Mouse (Mus musculus) liver, embryonic 11.5 days (tissue): Measurements from ENCODE around the gene Msi1. TPM values are rescaled to one million over a fixed set of nuclear protein-coding genes. Genes with fewer than 3 reads are reported as not detected.

ENCODE experiments used
- ATAC-seq: fragments of 200-750 bp; cut with Nextera tagmentation; replicated peaks from 2 replicates; pipeline ENCODE4 v1.8.0; 2017; ENCODE audit warnings: moderate number of reproducible peaks, mild to moderate bottlenecking, moderate TSS enrichment, moderate library complexity; ENCODE audit not compliant: low FRiP score
- DNase-seq: peaks from one replicate; pipeline ENCODE4 v3.0.0-alpha.2; 2017; ENCODE audit warnings: low spot score
- H3K27ac ChIP-seq: fragments of 300-500 bp; sonication (generic); 2 replicates; pipeline ENCODE4 v1.5.1; 2014; ENCODE audit warnings: mild to moderate bottlenecking, low read depth, low read length, control low read depth
- H3K27me3 ChIP-seq: fragments of 300-500 bp; sonication (generic); replicated peaks from 2 replicates; pipeline ENCODE4 v1.6.1; 2014; ENCODE audit warnings: low read length, mixed read lengths; ENCODE audit not compliant: control insufficient read depth, insufficient read depth
- H3K36me3 ChIP-seq: fragments of 300-500 bp; sonication (generic); 2 replicates; pipeline ENCODE4 v1.6.1; 2014; ENCODE audit warnings: mild to moderate bottlenecking, low read length, moderate library complexity, mixed read lengths; ENCODE audit not compliant: control insufficient read depth, insufficient read depth
- H3K4me1 ChIP-seq: fragments of 300-500 bp; sonication (generic); replicated peaks from 2 replicates; pipeline ENCODE4 v1.6.1; 2014; ENCODE audit warnings: low read length, mixed read lengths; ENCODE audit not compliant: control insufficient read depth, insufficient read depth
- H3K4me2 ChIP-seq: fragments of 300-500 bp; sonication (generic); 2 replicates; pipeline ENCODE4 v1.6.1; 2014; ENCODE audit warnings: mild to moderate bottlenecking, control low read depth, moderate library complexity
- H3K4me3 ChIP-seq: fragments of 300-500 bp; sonication (generic); 2 replicates; pipeline ENCODE4 v1.5.1; 2014; ENCODE audit warnings: low read depth, low read length, control low read depth
- H3K9ac ChIP-seq: fragments of 300-500 bp; sonication (generic); 2 replicates; pipeline ENCODE4 v1.6.1; 2014; ENCODE audit warnings: low read depth, low read length, control low read depth
- H3K9me3 ChIP-seq: fragments of 300-500 bp; sonication (generic); 2 replicates; pipeline ENCODE4 v1.6.1; 2016; ENCODE audit warnings: low read length, inconsistent platforms, mixed read lengths; ENCODE audit not compliant: control insufficient read depth
- WGBS: fragments of 180-500 bp; shearing (Covaris S2); extraction: QIAGEN DNeasy Blood & Tissue Kit; methylation state at CpG from one replicate; pipeline ENCODE4 v1.1.7; 2014; 5-methylcytosine and 5-hydroxymethylcytosine counted together
- polyA plus RNA-seq: library from polyadenylated mRNA; unstranded; fragments of >200 nt; fragmentation: Nextera tagmentation; extraction: Ambion mirVana; gene quantifications from 2 replicates; pipeline ENCODE4 v1.2.1, GENCODE M21; 2014

Msi1 gene
- polyA plus RNA-seq, 1 experiment from 2014 or later = 9.7 TPM

- WGBS = 56% methylated on average over 38 of the region's 38 CpGs
- Histone ChIP-seq H3K4me3 (no peak overlapping the region), H3K36me3 (no peaks in the 10 kb centered on the region), H3K4me1 (peaks cover 6% of the 10 kb centered on the region; the same call in 1 of the 2 replicates), H3K9ac (no peak overlapping the region), H3K4me2 (no peak overlapping the region), H3K27ac (no peak overlapping the region), H3K27me3 (0 out of 2 replicates have a peak, but pooled peaks cover 3% of the 10 kb centered on the region), H3K9me3 (no peaks in the 10 kb centered on the region)
- no peak for ATAC-seq
- no peak for DNase-seq
Measured at GRCm38 (mm10) chr5:115482390-115483265, 53.2 kb downstream of the Msi1 start.

- ATAC-seq (no peak), DNase-seq (no peak)
- Histone ChIP-seq H3K9me3 (no peaks in the 10 kb centered on the region), H3K4me3 (no peak overlapping the region), H3K9ac (no peak overlapping the region), H3K36me3 (no peaks in the 10 kb centered on the region), H3K27ac (no peak overlapping the region), H3K4me1 (peaks cover 6% of the 10 kb centered on the region), H3K27me3 (0 out of 2 replicates have a peak, but pooled peaks cover 3% of the 10 kb centered on the region), H3K4me2 (no peak overlapping the region; the same call in 1 of the 2 replicates)
- WGBS = 42% methylated on average over 6 of the region's 6 CpGs
Measured at GRCm38 (mm10) chr5:115483385-115483784, 54.0 kb downstream of the Msi1 start.

- H3K4me3 ChIP-seq = peak within 1 kb of the TSS; percentile 46
- 8% methylated on average over 30 of the region's 30 CpGs for WGBS
- H3K9ac ChIP-seq = peak within 1 kb of the TSS; percentile 62
- no peaks in the 10 kb centered on the region for H3K36me3 ChIP-seq
- peaks cover 10% of the 10 kb centered on the region for H3K4me1 ChIP-seq
- peak; percentile 76 for DNase-seq
- H3K4me2 ChIP-seq = peak within 1 kb of the TSS; percentile 70
- ATAC-seq = peak; percentile 86
- H3K27me3 ChIP-seq = 0 out of 2 replicates have a peak, but pooled peaks cover 3% of the 10 kb centered on the region
- H3K27ac ChIP-seq = no peak within 1 kb of the TSS
- no peaks in the 10 kb centered on the region for H3K9me3 ChIP-seq
Measured at GRCm38 (mm10) chr5:115483947-115484920, 54.8 kb downstream of the Msi1 start, which contains the start of gene Sirt4. Gene Sirt4 (minus strand): TSS chr5:115484725.

- peak overlapping the region; percentile 62 for H3K9ac ChIP-seq
- ATAC-seq = no peak
Measured at GRCm38 (mm10) chr5:115484996-115485395, 55.6 kb downstream of the Msi1 start.

GRCm38 (mm10) chr5:115485489-115486205 lies 56.2 kb downstream of the Msi1 start:
- ATAC-seq (no peak), DNase-seq (no peak)
- H3K36me3 ChIP-seq = no peaks in the 10 kb centered on the region
- H3K4me1 ChIP-seq = peaks cover 7% of the 10 kb centered on the region; the same call in 1 of the 2 replicates
- no peaks in the 10 kb centered on the region for H3K27me3 ChIP-seq
- H3K27ac ChIP-seq = no peak overlapping the region
- 88% methylated on average over 18 of the region's 18 CpGs for WGBS
- H3K9ac ChIP-seq = no peak overlapping the region
- no peaks in the 10 kb centered on the region for H3K9me3 ChIP-seq
- H3K4me3 ChIP-seq = no peak overlapping the region
- H3K4me2 ChIP-seq = no peak overlapping the region

More at GRCm38 (mm10) chr5:115484996-115485395, 55.6 kb downstream of the Msi1 start:
- H3K9me3 ChIP-seq = no peaks in the 10 kb centered on the region
- peaks cover 10% of the 10 kb centered on the region for H3K4me1 ChIP-seq
- peak overlapping the region; percentile 46 for H3K4me3 ChIP-seq
- H3K36me3 ChIP-seq = no peaks in the 10 kb centered on the region
- no peak overlapping the region for H3K27ac ChIP-seq
- 61% methylated on average over 5 of the region's 5 CpGs for WGBS
- H3K27me3 ChIP-seq = 0 out of 2 replicates have a peak, but pooled peaks cover 3% of the 10 kb centered on the region
- peak overlapping the region; percentile 70 for H3K4me2 ChIP-seq
- no peak for DNase-seq

- DNase-seq (no peak), ATAC-seq (no peak)
- no peaks in the 10 kb centered on the region for H3K9me3 ChIP-seq
- 46% methylated on average over 4 of the region's 4 CpGs for WGBS
- H3K27ac ChIP-seq = no peak overlapping the region
- no peak overlapping the region for H3K4me3 ChIP-seq
- H3K9ac ChIP-seq = no peak overlapping the region
- no peak overlapping the region for H3K4me2 ChIP-seq
- no peaks in the 10 kb centered on the region for H3K27me3 ChIP-seq
- no peaks in the 10 kb centered on the region for H3K36me3 ChIP-seq
- H3K4me1 ChIP-seq = peaks cover 17% of the 10 kb centered on the region
Measured at GRCm38 (mm10) chr5:115486726-115487125, 57.3 kb downstream of the Msi1 start.

GRCm38 (mm10) chr5:115487353-115487752 lies 58.0 kb downstream of the Msi1 start:
- WGBS = 82% methylated on average over 8 of the region's 8 CpGs
- H3K36me3 ChIP-seq = no peaks in the 10 kb centered on the region
- H3K4me2 ChIP-seq = no peak overlapping the region
- H3K27me3 ChIP-seq = no peaks in the 10 kb centered on the region
- ATAC-seq (no peak), DNase-seq (no peak)
- H3K4me3 ChIP-seq = no peak overlapping the region
- H3K4me1 ChIP-seq = peaks cover 23% of the 10 kb centered on the region
- no peak overlapping the region for H3K9ac ChIP-seq
- H3K9me3 ChIP-seq = no peaks in the 10 kb centered on the region
- H3K27ac ChIP-seq = no peak overlapping the region
